Mouse (Mus musculus) brain, embryonic 14.5 days (tissue): ENCODE measurements at regions not wholly inside any gene's neighbourhood (a gene's known extent, or its start where the extent isn't known, plus 50 kb on each side); places are given as distances from the start of the nearest gene placed in this dataset.

Experiments
- DNase-seq: peaks from one replicate; pipeline ENCODE4 v3.0.0-alpha.2; 2011; ENCODE audit warnings: low read depth
- CTCF ChIP-seq: fragments of 200-500 bp; IDR thresholded peaks from 2 replicates; pipeline ENCODE4 v1.5.1; 2012; ENCODE audit warnings: inconsistent platforms, mild to moderate bottlenecking, moderate library complexity, borderline replicate concordance; ENCODE audit not compliant: insufficient read depth, insufficient read length; ENCODE audit errors: extremely low read depth
- POLR2A ChIP-seq: fragments of 200-500 bp; IDR thresholded peaks from 2 replicates; pipeline ENCODE4 v1.6.1; 2012; ENCODE audit warnings: mild to moderate bottlenecking, inconsistent platforms, borderline replicate concordance; ENCODE audit not compliant: poor library complexity, insufficient read depth, insufficient read length, severe bottlenecking; ENCODE audit errors: extremely low read depth

- TF ChIP-seq CTCF = no peak
- no peak for TF ChIP-seq POLR2A
- no peak for DNase-seq
These were observed 94.0 kb upstream of the Fut8 start for GRCm38 (mm10) chr12:77143958-77144357.

DNA sequence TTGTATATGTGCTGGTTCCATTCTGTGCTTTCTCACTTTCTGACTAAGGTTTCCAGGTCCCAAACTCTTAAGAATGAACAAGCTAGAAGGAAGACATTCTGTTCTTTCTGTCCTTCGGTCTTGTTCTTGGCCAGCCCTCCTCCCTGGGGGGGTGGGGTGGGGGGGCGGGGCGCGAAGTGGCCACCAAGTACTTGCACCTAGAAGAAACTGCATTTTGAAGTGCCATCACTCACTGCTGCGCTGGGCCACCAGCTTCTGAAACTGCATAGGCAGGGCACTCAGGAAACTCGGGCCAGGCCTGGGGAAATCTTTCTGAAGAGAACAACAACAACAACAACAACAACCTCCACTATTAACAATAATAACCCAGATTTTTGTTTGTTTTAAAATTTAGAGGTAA lies 94.4 kb upstream of the Fut8 start:
- DNase-seq = no peak
- TF ChIP-seq CTCF (no peak), POLR2A (no peak)

- TF ChIP-seq CTCF (no peak), POLR2A (no peak)
- no peak for DNase-seq
These were observed 94.8 kb upstream of the Fut8 start for GRCm38 (mm10) chr12:77143105-77143504.

GRCm38 (mm10) chr12:77142224-77142623 lies 95.7 kb upstream of the Fut8 start:
- no peak for DNase-seq
- TF ChIP-seq POLR2A (no peak), CTCF (no peak)

GRCm38 (mm10) chr12:77141260-77142201 lies 96.4 kb upstream of the Fut8 start:
- no peak for TF ChIP-seq POLR2A
- TF ChIP-seq CTCF = no peak
- DNase-seq = no peak

DNA sequence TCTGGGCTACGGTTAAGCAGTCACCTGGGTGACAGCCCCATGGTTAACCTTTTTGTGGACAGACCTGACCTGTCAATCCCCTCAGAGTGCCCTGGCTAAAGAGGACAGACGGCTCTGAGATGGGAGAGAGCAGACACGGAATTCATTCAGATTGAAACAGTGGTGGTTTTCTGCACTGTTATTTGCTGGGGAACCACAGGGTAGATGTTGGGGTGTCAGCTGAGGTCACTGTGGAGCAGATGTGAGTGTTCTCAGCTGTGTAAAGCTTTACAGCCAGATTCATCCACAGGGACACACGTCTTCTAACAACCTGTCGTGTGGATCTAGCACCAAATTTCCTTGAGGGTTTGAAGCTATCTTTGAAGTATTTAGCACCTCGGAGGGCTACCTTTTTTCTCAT lies 97.3 kb upstream of the Fut8 start:
- no peak for TF ChIP-seq POLR2A
- no peak for TF ChIP-seq CTCF
- no peak for DNase-seq

GRCm38 (mm10) chr12:77140141-77140540 lies 97.8 kb upstream of the Fut8 start:
- TF ChIP-seq CTCF (no peak), POLR2A (no peak)
- DNase-seq = no peak

- no peak for DNase-seq
- no peak for TF ChIP-seq POLR2A
These were observed 98.2 kb upstream of the Fut8 start for GRCm38 (mm10) chr12:77139718-77140117.

GRCm38 (mm10) chr12:77138506-77139201 lies 99.3 kb upstream of the Fut8 start:
- TF ChIP-seq CTCF (no peak), POLR2A (no peak)
- DNase-seq = no peak

DNA sequence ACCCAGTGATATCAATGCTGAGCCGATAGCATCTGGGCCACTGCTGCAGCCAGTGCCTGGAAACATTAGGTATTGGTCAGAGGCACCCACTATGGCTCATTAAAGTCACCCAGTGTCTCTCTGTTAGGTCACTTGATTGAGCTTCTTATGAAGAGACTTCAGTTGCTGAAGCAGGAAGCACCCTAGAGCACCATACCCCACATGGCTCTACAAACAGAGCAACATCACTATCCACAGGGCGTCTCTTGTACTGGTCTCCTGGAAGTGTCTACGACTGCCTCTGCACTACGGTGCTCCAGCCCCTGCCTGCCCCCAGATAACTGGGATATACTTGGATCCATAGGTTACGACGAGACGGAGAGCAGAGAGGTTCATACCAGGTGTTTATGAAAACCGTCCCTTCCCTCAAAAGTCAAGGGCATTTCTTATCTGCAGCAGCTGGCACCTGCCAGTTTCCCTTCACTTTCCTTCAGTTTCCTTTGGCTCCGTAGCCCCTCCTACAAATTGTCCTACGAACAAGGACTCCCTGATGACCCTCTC lies 100.6 kb upstream of the Fut8 start:
- no peak for TF ChIP-seq POLR2A
- no peak for TF ChIP-seq CTCF

GRCm38 (mm10) chr12:77135661-77136060 lies 102.3 kb upstream of the Fut8 start:
- TF ChIP-seq POLR2A (no peak), CTCF (no peak)
- DNase-seq = no peak

More for the DNA sequence above, 100.6 kb upstream of the Fut8 start:
- DNase-seq = no peak
